Mouse (Mus musculus) cerebellum, postnatal 36 days (tissue): ENCODE measurements around the gene Wdr45.
"Not testable (repeated sequence)": the region's sequence is repeated elsewhere in the genome, so short reads cannot be mapped to it uniquely, and the experiment has no call there.

Experiments used
- DNase-seq, 2 experiments: peaks; one replicate each; pipeline ENCODE4 v3.0.0; 2021 to 2022; ENCODE audit warnings: mixed read lengths in 2 of 2

The Wdr45 gene

DNA sequence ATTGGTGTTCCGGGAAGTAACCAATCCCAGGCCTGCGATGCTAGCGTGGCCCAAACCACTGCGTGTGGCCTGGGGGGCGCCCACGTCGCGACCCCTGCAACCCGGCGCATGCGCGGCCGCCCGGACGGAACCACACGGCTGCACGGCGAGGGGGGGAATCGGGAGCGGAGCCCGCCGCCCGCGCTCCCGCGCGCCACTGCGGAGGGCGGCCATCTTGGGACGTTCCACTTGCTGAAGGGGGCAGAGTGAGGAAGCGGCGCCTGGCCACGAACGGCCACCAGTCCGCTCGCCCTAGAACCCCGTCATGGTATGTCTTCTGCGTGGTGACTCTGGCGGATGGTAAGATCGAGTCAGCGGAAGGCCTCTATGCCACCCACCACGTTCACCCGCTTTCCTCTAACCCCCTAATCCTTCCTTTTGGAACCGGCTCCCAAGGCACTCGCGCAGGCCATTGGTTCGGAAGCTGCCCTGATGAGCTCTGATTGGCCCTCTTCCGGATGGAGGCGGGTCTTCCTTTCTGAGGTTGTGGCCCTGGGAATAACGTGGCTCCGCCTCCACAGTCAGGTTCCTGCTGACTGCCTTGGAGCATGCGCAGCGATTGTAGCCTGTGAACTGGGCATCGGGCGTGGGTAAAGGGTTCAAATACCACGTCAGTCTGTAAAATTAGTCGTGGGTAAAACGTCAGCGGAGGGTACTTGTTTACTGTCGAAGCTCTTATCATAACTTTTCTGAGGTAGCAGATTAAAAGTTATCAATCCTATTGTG is at the start of gene Wdr45:
Gene Wdr45, plus strand, starts transcription at position 199 of the 765 bp plus-strand sequence.
- DNase-seq: peak; percentile 92

DNA sequence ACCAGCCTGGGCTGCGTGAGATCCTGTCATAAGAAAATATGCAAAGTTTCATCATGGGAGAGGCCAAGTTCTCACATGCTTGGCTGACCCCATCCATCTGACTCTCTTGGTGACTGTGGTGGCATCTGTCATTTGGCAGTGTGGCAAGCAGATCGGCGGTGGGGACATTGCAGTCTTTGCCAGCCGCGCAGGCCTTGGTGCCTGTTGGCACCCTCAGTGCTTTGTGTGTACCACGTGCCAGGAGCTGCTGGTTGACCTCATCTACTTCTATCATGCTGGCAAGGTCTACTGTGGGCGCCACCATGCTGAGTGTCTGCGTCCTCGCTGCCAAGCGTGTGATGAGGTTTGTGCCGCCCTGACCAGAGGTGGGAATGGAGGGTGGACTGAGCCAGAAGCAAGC is 49.3 kb upstream of the Wdr45 start:
- peak; percentile 57 to 75 for DNase-seq

DNA sequence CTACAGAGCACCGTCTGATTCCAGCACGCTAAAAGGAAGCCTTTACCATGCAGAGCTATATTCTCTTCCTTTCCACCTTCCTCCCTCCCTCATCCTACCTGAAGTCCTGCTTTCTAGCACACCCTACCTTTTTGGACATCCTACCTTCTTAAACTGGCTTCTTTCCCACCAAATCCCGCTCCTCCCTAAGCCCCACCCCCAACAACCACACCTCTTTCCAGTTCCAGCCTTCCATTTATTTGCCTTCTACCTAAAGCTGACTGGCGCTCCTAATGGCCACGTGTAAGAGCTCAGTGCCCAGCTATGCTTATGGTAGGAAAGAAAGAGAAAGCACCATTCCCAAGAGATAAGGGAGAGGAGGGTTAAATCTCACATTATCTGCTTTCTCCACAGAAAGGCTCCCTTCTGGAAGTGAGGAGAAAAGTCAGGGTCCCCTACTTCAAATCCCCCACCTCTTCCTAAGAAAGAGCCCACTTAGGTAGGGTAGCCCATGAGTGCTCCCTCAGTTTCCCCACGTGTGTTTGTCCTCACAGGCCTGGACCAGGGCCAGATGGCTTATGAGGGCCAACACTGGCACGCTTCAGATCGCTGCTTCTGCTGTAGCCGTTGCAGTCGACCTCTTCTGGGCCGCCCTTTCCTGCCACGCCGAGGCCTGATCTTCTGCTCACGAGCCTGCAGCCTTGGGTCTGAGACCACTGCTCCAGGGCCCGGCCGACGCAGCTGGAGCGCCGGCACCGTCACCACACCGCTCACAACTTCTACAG is 48.2 kb upstream of the Wdr45 start:
- no peak for DNase-seq

- DNase-seq: peak; percentile 34 to 37
These were observed 43.7 kb upstream of the Wdr45 start for GRCm38 (mm10) chrX:7670390-7670881.

DNA sequence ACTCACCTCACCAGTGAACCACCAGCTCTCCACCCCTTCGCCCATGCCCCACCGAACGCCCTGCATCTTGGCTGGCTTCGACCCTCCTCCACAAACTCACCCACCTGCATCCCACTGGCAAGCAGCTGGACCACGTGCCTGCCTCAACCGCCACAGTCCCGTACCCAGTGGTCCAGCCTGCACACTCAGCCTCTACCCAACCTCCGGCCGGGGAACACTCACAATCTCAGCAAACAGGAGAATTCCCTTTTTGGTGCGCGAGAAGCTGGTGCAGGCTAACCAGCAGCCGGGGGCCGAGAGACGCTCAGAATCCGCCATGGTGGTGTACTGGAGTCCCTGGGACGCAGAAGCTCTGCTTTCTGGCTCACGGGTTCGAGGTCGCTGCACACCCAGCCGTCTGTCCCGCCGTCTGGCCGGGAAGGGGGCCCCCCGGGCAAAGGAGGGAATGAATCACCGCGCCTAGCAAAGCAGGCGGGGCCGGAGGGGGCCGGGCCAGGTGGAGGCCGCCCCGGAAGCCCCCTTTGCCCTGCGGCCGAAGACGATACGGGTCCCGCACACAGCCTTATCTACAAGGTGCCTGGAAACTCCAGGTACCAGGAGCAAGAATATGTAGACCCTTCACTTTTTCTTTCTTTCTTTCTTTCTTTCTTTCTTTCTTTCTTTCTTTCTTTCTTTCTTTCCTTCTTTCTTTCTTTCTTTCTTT is 43.1 kb upstream of the Wdr45 start, which contains the start of gene Plp2:
Gene Plp2, minus strand, starts transcription at position 470 of the 703 bp plus-strand sequence.
- no peak for DNase-seq

DNA sequence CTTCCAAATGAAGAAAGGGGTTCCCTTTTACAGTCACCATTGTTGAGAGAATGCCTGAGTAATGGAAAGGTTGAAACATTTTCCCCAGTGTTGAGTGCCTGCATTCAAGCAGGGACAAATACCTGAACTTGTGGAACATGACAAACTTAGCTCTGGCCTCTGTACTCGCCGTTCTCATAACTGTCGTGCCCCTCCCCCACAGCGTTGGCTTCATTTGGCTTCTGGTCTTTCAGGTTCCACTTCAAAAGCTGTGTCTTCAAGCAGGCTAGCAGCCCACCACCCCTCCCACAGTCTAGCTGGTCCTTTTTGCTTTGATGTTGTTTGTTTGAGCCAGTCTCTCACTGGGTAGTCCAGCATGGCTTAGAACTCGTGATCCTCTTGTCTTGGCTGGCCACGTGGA is 41.4 kb upstream of the Wdr45 start:
- DNase-seq: no peak

GRCm38 (mm10) chrX:7673578-7674281 is 40.4 kb upstream of the Wdr45 start:
- no peak for DNase-seq

- no peak for DNase-seq
These were observed 39.7 kb upstream of the Wdr45 start for GRCm38 (mm10) chrX:7674284-7675000.

DNA sequence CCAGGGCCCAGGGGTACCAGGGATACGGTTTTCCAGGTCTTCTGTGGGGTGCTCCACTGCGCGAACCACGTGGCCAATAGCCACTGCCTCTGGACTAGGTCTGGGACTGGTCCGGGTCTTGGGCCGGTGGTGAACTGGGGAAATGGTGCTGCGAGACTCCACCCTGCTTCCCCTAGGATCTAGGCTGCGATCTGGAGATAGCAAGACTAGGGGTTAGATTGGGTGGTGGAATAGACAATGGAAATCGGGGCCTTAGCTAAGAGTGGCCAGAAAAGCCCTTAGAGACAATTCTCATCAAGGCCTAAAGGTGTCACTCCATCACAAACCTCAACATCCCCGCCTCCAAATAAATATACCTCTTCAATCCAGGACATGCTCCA is 39.1 kb upstream of the Wdr45 start:
- DNase-seq: no peak

GRCm38 (mm10) chrX:7678986-7679385 is 35.1 kb upstream of the Wdr45 start:
- no peak for DNase-seq

- DNase-seq: peak; percentile 88 to 89
These were observed 34.6 kb upstream of the Wdr45 start for GRCm38 (mm10) chrX:7679405-7680056.

DNA sequence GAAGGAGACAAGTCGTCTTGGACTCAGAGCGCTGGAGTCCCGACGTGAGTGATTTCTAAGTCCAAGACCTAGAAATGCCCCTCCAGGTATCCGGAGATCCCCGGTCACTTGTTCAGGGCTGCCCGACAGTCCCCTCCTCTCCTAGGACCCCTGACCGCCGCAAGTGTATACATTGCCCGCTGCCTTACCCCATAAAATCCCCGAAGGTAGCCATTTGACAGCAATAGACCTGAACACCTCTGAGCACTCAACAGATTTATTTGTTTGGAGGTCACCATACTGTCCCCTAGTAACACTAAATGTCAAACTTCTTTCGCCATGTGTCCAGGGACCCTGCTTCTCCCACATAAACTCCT is 34.1 kb upstream of the Wdr45 start:
- DNase-seq: no peak

DNA sequence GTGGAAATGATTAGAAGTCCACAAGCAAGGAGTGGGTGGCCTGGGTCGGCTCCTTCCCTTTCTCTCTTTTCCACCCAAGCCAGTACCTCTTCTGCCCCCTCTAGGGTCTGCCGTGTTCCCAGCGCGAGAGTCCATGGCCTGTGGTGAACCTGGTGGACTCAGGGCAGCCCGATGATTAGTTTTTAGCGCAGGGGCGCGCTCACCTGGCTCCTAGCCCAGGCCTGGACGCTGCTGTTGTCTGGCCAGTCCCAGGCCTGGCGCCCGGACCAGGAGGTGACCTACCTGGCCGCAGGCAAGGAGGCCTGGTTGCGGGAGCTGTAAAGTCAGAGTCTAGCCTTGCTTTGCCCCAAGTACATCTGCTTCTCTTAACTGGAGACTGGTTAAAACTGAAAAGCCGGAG is 33.3 kb upstream of the Wdr45 start, which contains the start of gene Magix:
Gene Magix, minus strand, starts transcription at position 388 of the 400 bp plus-strand sequence.
- DNase-seq: peak; percentile 43 to 60

DNA sequence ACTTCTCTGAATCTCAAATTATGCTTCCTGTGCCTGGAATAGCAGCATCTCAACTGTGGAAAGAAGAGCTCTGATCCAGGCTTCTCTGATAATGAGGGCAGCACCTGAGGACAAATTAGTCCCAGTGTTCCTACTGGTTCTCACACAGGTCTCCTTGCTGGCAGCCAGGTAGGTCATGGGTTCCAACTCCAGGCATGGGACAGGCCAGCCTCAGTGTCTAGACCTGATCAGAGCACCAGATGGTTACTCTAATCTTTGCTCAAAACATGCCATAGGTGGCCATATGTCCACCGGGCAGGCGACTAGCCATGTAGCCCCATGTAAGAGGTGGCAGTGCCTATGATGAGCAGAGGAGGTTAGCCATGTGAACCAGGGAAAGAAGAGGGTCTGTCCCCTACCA is 25.8 kb upstream of the Wdr45 start:
- peak; percentile 22 to 36 for DNase-seq

- no peak for DNase-seq
These were observed 23.6 kb upstream of the Wdr45 start for GRCm38 (mm10) chrX:7690486-7690885.

- peak; percentile 24 to 28 for DNase-seq
These were observed 21.3 kb upstream of the Wdr45 start for GRCm38 (mm10) chrX:7692862-7693261.

DNA sequence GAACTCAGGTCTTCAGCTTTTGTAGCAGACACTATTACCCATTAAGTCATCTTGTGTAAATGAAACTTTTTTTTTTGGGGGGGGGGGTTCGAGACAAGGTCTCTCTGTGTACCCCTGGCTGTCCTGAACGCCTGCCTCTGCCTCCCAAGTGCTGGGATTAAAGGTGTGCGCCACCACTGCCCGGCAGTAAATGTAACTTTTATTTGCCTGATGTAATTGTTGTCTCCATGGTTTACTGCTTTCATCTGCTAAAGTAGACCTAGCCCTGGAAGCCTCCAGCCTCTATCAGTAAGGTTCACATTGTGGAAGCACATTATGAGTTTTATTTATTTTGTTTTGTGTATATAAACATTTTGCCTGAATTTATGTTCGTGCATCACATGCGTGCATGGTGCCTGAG is 17.6 kb upstream of the Wdr45 start:
- DNase-seq: no peak

- DNase-seq: peak; percentile 76 to 82
These were observed 17.2 kb upstream of the Wdr45 start, which contains the start of gene Gpkow for GRCm38 (mm10) chrX:7696954-7697381. Gpkow (plus strand) TSS chrX:7697131.

- not testable (repeated sequence) for DNase-seq
These were observed 384 bp upstream of the Wdr45 start for GRCm38 (mm10) chrX:7713764-7714134.

- not testable (repeated sequence) for DNase-seq
These were observed 1.9 kb downstream of the Wdr45 start for GRCm38 (mm10) chrX:7716058-7716457.
